Mouse (Mus musculus) small intestine, adult 2 months (tissue): ENCODE data around the gene Plxdc2. TPM values are rescaled to one million over a fixed set of nuclear protein-coding genes. Genes with fewer than 3 reads are reported as not detected.

ENCODE experiments used
- H3K27ac ChIP-seq: fragments of 200-500 bp; 2 replicates; pipeline ENCODE4 v1.5.1; 2012; ENCODE audit warnings: low read depth, low read length, control low read depth, inconsistent platforms; ENCODE audit not compliant: insufficient read depth
- H3K27me3 ChIP-seq: fragments of 200-500 bp; 2 replicates; pipeline ENCODE4 v1.6.1; 2012; ENCODE audit warnings: mild to moderate bottlenecking, moderate library complexity, low read length, inconsistent platforms; ENCODE audit not compliant: control insufficient read depth, insufficient read depth
- H3K36me3 ChIP-seq: fragments of 200-500 bp; 2 replicates; pipeline ENCODE4 v1.6.1; 2012; ENCODE audit warnings: mild to moderate bottlenecking, low read length, control low read depth, inconsistent platforms; ENCODE audit not compliant: control insufficient read depth, insufficient read depth
- H3K4me1 ChIP-seq: fragments of 200-500 bp; 2 replicates; pipeline ENCODE4 v1.6.1; 2012; ENCODE audit warnings: low read length, inconsistent platforms, mixed read lengths; ENCODE audit not compliant: control insufficient read depth, insufficient read depth, insufficient read length
- H3K4me3 ChIP-seq: fragments of 200-500 bp; 2 replicates; pipeline ENCODE4 v1.5.1; 2012; ENCODE audit warnings: low read depth, mild to moderate bottlenecking, control low read depth, inconsistent platforms, low read length, moderate library complexity
- CTCF ChIP-seq: fragments of 200-500 bp; IDR thresholded peaks from 2 replicates; pipeline ENCODE4 v1.5.1; 2012; ENCODE audit warnings: low read depth, mild to moderate bottlenecking, control low read depth, inconsistent platforms, low read length, moderate library complexity, mixed read lengths; ENCODE audit not compliant: insufficient replicate concordance, insufficient read length; ENCODE audit errors: extremely low read depth
- POLR2A ChIP-seq: fragments of 200-500 bp; IDR thresholded peaks from 2 replicates; pipeline ENCODE4 v1.6.1; 2012; ENCODE audit warnings: low read depth, mild to moderate bottlenecking, control low read depth, inconsistent platforms, low read length, moderate library complexity
- WGBS: fragments of 180-500 bp; shearing (Covaris S2); methylation state at CpG from one replicate; pipeline ENCODE4 v1.1.7; 2018; 5-methylcytosine and 5-hydroxymethylcytosine counted together
- polyA plus RNA-seq: library from polyadenylated mRNA; depleted of rRNA; stranded (reverse); fragments of >200 nt; gene quantifications from 2 replicates; pipeline ENCODE4 v1.2.3, GENCODE M21; 2012

Plxdc2 gene
- polyA plus RNA-seq, 1 experiment = 0.81 TPM

- WGBS = 59% methylated on average over 3 of the region's 3 CpGs
- no peak overlapping the region for H3K27ac ChIP-seq
Observed at GRCm38 (mm10) chr2:16774114-16774433, 418.0 kb downstream of the Plxdc2 start.

GRCm38 (mm10) chr2:16795283-16795682 lies 439.2 kb downstream of the Plxdc2 start:
- H3K4me1 ChIP-seq = no peaks in the 10 kb centered on the region
- TF ChIP-seq CTCF = no peak
- TF ChIP-seq POLR2A = no peak
- no peaks in the 10 kb centered on the region for H3K36me3 ChIP-seq
- H3K27ac ChIP-seq = no peak overlapping the region
- no peak overlapping the region for H3K4me3 ChIP-seq
- no peaks in the 10 kb centered on the region for H3K27me3 ChIP-seq

More at GRCm38 (mm10) chr2:16774114-16774433, 418.0 kb downstream of the Plxdc2 start:
- TF ChIP-seq POLR2A (no peak), CTCF (no peak)
- Histone ChIP-seq H3K36me3 (no peaks in the 10 kb centered on the region), H3K4me3 (no peak overlapping the region), H3K4me1 (no peaks in the 10 kb centered on the region), H3K27me3 (no peaks in the 10 kb centered on the region)
